Comparison of ENCODE assay signal across 19 mouse cellular contexts in the genomic region with DNA sequence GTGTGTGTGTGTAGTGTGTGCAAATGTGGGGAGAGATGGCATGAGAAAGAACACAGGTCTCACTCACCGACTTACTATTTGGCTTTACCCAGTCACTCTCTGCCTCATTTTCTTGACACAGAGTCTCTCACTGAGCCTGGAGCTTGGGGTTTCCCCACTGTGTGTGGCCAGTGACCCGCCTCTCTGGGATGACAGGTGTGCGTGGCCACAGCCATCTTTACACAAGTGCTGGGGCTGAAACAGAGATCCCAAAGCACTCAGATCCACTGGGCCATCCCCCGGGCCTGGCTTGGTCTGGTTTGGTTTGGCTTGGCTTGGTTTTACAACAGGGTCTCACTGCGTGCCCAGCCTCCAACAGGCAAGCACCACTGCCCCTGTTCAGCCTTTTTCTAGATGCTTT.
"Had no signal": no experiment of that assay in that cellular context is flagged by ENCODE, and none has a peak within 500 bp of the region (broad histone marks: within the 10 kb centered on the region; RNA-seq: fewer than 3 reads in every experiment).

No protein-coding gene starts in this region.

- H3K27me3 ChIP-seq: kidney, embryonic 15.5 days; limb, embryonic 13.5 days; liver, embryonic 12.5 days; liver, embryonic 15.5 days; lung, embryonic 15.5 days had no signal

- H3K4me3 ChIP-seq: kidney, embryonic 15.5 days; layer of hippocampus, adult 2 months; limb, embryonic 10.5 days; limb, embryonic 13.5 days; liver, embryonic 12.5 days; liver, embryonic 15.5 days; lung, embryonic 15.5 days; megakaryocyte, embryonic 14.5 days; midbrain, embryonic 10.5 days had no signal

- H3K4me1 ChIP-seq: liver, embryonic 15.5 days had no signal

- ATAC-seq: intestine, postnatal 0 days; liver, embryonic 12.5 days had no signal

- H3K9ac ChIP-seq: kidney, embryonic 15.5 days; limb, embryonic 13.5 days; liver, embryonic 12.5 days; liver, embryonic 15.5 days; lung, embryonic 15.5 days had no signal

- H3K36me3 ChIP-seq: kidney, embryonic 15.5 days; limb, embryonic 10.5 days; limb, embryonic 13.5 days; liver, embryonic 12.5 days; liver, embryonic 15.5 days; lung, embryonic 15.5 days; midbrain, embryonic 10.5 days had no signal

- H3K9me3 ChIP-seq: kidney, embryonic 15.5 days; limb, embryonic 10.5 days; limb, embryonic 13.5 days; liver, embryonic 12.5 days; liver, embryonic 15.5 days; lung, embryonic 15.5 days; megakaryocyte, embryonic 14.5 days; midbrain, embryonic 10.5 days had no signal

- H3K27ac ChIP-seq: layer of hippocampus, adult 2 months; limb, embryonic 10.5 days; limb, embryonic 13.5 days; liver, embryonic 12.5 days; liver, embryonic 15.5 days; lung, embryonic 15.5 days; midbrain, embryonic 10.5 days had no signal

- DNase-seq: kidney, adult 2 months; layer of hippocampus, adult 9-11 months; liver; lung, adult 18-20 months; lung, postnatal 10 days; lung, postnatal 36 days; midbrain, embryonic 14.5 days; thymus, adult 18-20 months; thymus, postnatal 4 days had no signal

- H3K4me2 ChIP-seq: kidney, embryonic 15.5 days; limb, embryonic 13.5 days; liver, embryonic 12.5 days; liver, embryonic 15.5 days; lung, embryonic 15.5 days had no signal
